Mouse (Mus musculus) liver, embryonic 16.5 days (tissue): Measurements from ENCODE around the gene Scn1b. TPM values are rescaled to one million over a fixed set of nuclear protein-coding genes. Genes with fewer than 3 reads are reported as not detected.

ENCODE experiments used
- ATAC-seq: fragments of 200-750 bp; cut with Nextera tagmentation; 2 replicates; pipeline ENCODE4 v1.8.0; 2017; ENCODE audit warnings: low read depth, mild to moderate bottlenecking, moderate number of reproducible peaks, moderate library complexity
- H3K27ac ChIP-seq: fragments of 300-500 bp; sonication (generic); 2 replicates; pipeline ENCODE4 v1.5.1; 2014; ENCODE audit warnings: mild to moderate bottlenecking, low read length
- H3K27me3 ChIP-seq: fragments of 300-500 bp; sonication (generic); 2 replicates; pipeline ENCODE4 v1.6.1; 2014; ENCODE audit warnings: low read depth, low read length, mixed read lengths; ENCODE audit not compliant: control insufficient read depth, insufficient read depth
- H3K36me3 ChIP-seq: fragments of 300-500 bp; sonication (generic); 2 replicates; pipeline ENCODE4 v1.6.1; 2014; ENCODE audit warnings: mild to moderate bottlenecking; ENCODE audit not compliant: control insufficient read depth, insufficient read depth
- H3K4me1 ChIP-seq: fragments of 300-500 bp; sonication (generic); 2 replicates; pipeline ENCODE4 v1.6.1; 2014; ENCODE audit warnings: low read depth, low read length, mixed read lengths; ENCODE audit not compliant: control insufficient read depth
- H3K4me2 ChIP-seq: fragments of 300-500 bp; sonication (generic); 2 replicates; pipeline ENCODE4 v1.6.1; 2014; ENCODE audit warnings: low read depth, low read length, mixed read lengths
- H3K4me3 ChIP-seq: fragments of 300-500 bp; sonication (generic); 2 replicates; pipeline ENCODE4 v1.5.1; 2014; ENCODE audit warnings: low read depth, mild to moderate bottlenecking, low read length
- H3K9ac ChIP-seq: fragments of 300-500 bp; sonication (generic); 2 replicates; pipeline ENCODE4 v1.6.1; 2014; ENCODE audit warnings: low read depth, low read length
- H3K9me3 ChIP-seq: fragments of 300-500 bp; sonication (generic); replicated peaks from 2 replicates; pipeline ENCODE4 v1.6.1; 2016; ENCODE audit warnings: low read length; ENCODE audit not compliant: control insufficient read depth
- WGBS: fragments of 180-500 bp; shearing (Covaris S2); extraction: QIAGEN DNeasy Blood & Tissue Kit; methylation state at CpG from one replicate; pipeline ENCODE4 v1.1.7; 2014; ENCODE audit not compliant: insufficient replicate concordance; 5-methylcytosine and 5-hydroxymethylcytosine counted together
- polyA plus RNA-seq: library from polyadenylated mRNA; unstranded; fragments of >200 nt; fragmentation: Nextera tagmentation; extraction: Ambion mirVana; gene quantifications from 2 replicates; pipeline ENCODE4 v1.2.1, GENCODE M21; 2015

Gene Scn1b
- polyA plus RNA-seq, 1 experiment from 2014 or later, result 0.76 TPM

GRCm38 (mm10) chr7:31105061-31105768 is 21.6 kb downstream of the Scn1b start:
- H3K4me1 ChIP-seq, result no peaks in the 10 kb centered on the region; the same call in 1 of the 2 replicates
- H3K27me3 ChIP-seq, result no peaks in the 10 kb centered on the region
- WGBS, result 39% methylated on average over 15 of the region's 15 CpGs
- no peak for ATAC-seq
- no peaks in the 10 kb centered on the region for H3K9me3 ChIP-seq
- H3K27ac ChIP-seq, result no peak overlapping the region
- no peak overlapping the region for H3K9ac ChIP-seq
- H3K4me2 ChIP-seq, result no peak overlapping the region
- H3K36me3 ChIP-seq, result no peaks in the 10 kb centered on the region
- no peak overlapping the region for H3K4me3 ChIP-seq

- no peak overlapping the region for H3K27ac ChIP-seq
- no peak overlapping the region for H3K9ac ChIP-seq
- no peak overlapping the region for H3K4me3 ChIP-seq
- H3K4me2 ChIP-seq, result no peak overlapping the region
- H3K4me1 ChIP-seq, result no peaks in the 10 kb centered on the region
- no peaks in the 10 kb centered on the region for H3K27me3 ChIP-seq
- 51% methylated on average over 14 of the region's 14 CpGs for WGBS
- no peaks in the 10 kb centered on the region for H3K9me3 ChIP-seq
- H3K36me3 ChIP-seq, result no peaks in the 10 kb centered on the region
- no peak for ATAC-seq
These were observed 26.0 kb downstream of the Scn1b start for GRCm38 (mm10) chr7:31100786-31101185.

GRCm38 (mm10) chr7:31099612-31099982 is 27.2 kb downstream of the Scn1b start:
- H3K4me2 ChIP-seq, result no peak overlapping the region
- 63% methylated on average over 6 of the region's 6 CpGs for WGBS
- H3K27me3 ChIP-seq, result no peaks in the 10 kb centered on the region
- H3K27ac ChIP-seq, result no peak overlapping the region
- H3K4me3 ChIP-seq, result no peak overlapping the region
- no peaks in the 10 kb centered on the region for H3K9me3 ChIP-seq
- no peaks in the 10 kb centered on the region for H3K36me3 ChIP-seq
- ATAC-seq, result no peak
- no peaks in the 10 kb centered on the region for H3K4me1 ChIP-seq
- no peak overlapping the region for H3K9ac ChIP-seq

DNA sequence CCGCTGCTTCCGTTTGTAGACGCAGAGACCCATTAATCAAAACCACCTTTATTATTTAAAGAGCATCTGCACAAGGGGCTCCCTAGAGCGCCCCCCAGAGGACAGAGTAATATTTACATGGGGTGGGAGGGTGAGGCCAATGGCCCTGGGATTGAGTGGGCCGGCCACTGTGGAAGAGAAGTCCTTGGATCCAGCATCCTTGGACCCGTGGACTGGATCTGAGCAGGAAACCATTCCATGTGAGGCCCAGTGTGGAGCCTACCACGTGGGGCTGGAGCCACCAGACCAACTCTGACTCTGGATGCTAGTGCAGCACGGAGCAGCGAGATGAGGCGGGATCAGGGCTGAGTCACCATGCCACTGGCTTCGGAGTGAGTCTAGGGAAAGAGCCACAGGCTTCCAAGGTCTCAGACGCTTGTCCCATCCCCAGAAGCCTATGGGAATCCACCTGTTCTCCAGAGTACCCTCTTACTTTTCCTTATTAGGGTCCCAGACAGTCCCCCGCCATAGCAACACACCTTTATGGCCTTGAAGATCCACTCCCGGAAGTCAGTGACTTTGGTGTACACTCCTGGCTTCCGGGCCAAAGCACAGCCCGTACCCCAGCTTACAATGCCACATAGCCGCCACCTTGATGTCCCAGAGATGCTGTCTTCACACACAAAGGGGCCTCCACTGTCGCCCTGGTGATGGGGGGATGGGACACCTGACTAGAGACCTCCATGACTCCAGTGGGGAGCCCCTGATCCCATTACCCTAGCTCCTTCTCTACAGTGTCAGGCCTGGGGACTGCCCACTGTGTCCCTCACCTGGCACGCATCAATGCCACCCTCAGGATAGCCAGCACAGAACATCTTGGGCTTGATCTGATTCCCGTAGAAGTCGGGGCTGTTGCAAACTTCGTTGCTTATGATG is 27.8 kb downstream of the Scn1b start:
- no peak overlapping the region for H3K9ac ChIP-seq
- H3K9me3 ChIP-seq, result no peaks in the 10 kb centered on the region
- H3K27ac ChIP-seq, result no peak overlapping the region
- H3K27me3 ChIP-seq, result no peaks in the 10 kb centered on the region
- H3K4me1 ChIP-seq, result no peaks in the 10 kb centered on the region
- no peak overlapping the region for H3K4me2 ChIP-seq
- no peaks in the 10 kb centered on the region for H3K36me3 ChIP-seq
- WGBS, result 66% methylated on average over 22 of the region's 22 CpGs
- H3K4me3 ChIP-seq, result no peak overlapping the region
- no peak for ATAC-seq

DNA sequence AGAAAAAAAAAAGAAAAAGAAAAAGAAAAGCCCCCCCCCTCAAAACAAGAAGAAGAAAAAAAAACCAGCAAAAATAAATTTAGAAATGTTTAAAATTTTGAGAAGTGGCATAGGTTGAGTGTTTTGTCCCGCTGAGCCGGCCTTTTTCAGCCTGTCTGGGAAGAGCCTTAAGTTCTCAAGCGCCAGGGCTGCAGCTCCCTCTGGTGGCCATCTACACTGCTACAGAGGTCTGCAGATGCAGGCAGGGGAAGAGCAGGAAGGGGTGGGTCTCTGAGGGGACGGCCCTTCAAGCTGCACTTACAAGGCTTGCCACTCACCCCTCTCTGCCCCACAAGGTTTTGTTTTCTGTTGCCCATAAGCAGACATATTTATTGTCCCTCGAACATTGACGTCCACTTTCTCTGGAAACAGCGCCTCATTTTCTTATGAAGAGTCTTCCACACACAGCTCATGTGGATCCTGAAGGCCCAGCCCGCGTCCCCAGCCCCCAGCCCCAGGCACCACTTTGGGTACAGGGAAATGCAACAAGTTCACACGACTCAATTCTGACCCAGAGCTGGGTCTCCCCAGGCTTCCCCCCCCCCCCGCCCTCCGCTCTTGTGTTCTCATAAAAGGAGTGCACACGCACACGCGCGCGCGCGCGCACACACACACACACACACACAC is 29.1 kb downstream of the Scn1b start:
- WGBS, result 35% methylated on average over 20 of the region's 20 CpGs
- no peak overlapping the region for H3K9ac ChIP-seq
- H3K27me3 ChIP-seq, result no peaks in the 10 kb centered on the region
- H3K4me2 ChIP-seq, result no peak overlapping the region
- H3K4me3 ChIP-seq, result no peak overlapping the region
- peak; percentile 78 for ATAC-seq
- no peaks in the 10 kb centered on the region for H3K36me3 ChIP-seq
- H3K9me3 ChIP-seq, result no peaks in the 10 kb centered on the region
- H3K27ac ChIP-seq, result no peak overlapping the region
- H3K4me1 ChIP-seq, result no peaks in the 10 kb centered on the region

DNA sequence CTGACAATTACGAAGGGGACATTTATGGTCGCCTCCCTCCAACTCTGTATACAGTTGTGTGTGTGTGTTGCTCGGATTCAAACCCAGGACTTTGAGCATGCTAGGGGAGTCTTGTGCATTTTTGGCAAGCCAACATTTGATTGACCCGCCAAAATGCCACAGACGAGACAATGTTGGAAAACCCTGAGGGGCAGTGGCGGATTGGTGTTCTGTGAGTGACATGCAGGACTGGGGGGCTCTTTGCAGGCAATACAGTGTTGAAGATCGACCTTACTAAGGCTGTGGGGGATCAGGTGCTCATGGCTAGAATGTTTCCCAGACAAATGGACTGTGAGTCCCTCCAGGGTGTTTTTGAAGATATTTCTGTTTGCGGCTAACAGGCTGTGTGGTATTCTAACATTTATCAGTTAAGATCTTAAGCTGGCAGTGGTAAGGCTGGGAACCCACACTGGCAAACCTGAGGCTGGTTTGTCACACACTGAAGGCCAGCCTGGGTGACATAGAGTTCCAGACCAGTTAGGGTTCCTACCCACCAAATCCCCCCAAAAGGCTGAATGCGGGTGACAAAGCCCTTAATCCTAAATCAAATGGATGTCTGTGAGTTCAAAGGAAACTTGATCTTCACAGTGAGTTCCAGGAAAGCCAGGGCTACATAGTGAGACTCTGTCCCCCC is 29.8 kb downstream of the Scn1b start:
- Histone ChIP-seq H3K4me1 (no peaks in the 10 kb centered on the region), H3K4me3 (no peak overlapping the region), H3K9ac (no peak overlapping the region), H3K36me3 (no peaks in the 10 kb centered on the region), H3K9me3 (no peaks in the 10 kb centered on the region), H3K4me2 (no peak overlapping the region), H3K27ac (no peak overlapping the region), H3K27me3 (no peaks in the 10 kb centered on the region)
- no peak for ATAC-seq
- 59% methylated on average over 9 of the region's 9 CpGs for WGBS

GRCm38 (mm10) chr7:31094774-31095501 is 31.9 kb downstream of the Scn1b start:
- Histone ChIP-seq H3K4me3 (no peak overlapping the region), H3K4me1 (no peaks in the 10 kb centered on the region), H3K27ac (no peak overlapping the region), H3K36me3 (no peaks in the 10 kb centered on the region), H3K27me3 (no peaks in the 10 kb centered on the region), H3K4me2 (no peak overlapping the region), H3K9me3 (no peaks in the 10 kb centered on the region), H3K9ac (no peak overlapping the region)
- 13% methylated on average over 12 of the region's 12 CpGs for WGBS
- no peak for ATAC-seq

GRCm38 (mm10) chr7:31089721-31090120 is 37.1 kb downstream of the Scn1b start:
- Histone ChIP-seq H3K4me2 (no peak overlapping the region), H3K4me1 (no peaks in the 10 kb centered on the region), H3K9ac (no peak overlapping the region), H3K36me3 (no peaks in the 10 kb centered on the region), H3K27ac (no peak overlapping the region), H3K27me3 (no peaks in the 10 kb centered on the region), H3K4me3 (no peak overlapping the region), H3K9me3 (no peaks in the 10 kb centered on the region)
- ATAC-seq, result 0 out of 2 replicates have a peak, but pooled peaks have one; percentile 27
- WGBS, result 19% methylated on average over 2 of the region's 2 CpGs
